Mouse (Mus musculus): Measurements from ENCODE around the gene Faap20. TPM values are rescaled to one million over a fixed set of nuclear protein-coding genes. Genes with fewer than 3 reads are reported as not detected.
"Not testable (repeated sequence)": the region's sequence is repeated elsewhere in the genome, so short reads cannot be mapped to it uniquely, and the experiment has no call there.

Gene Faap20
- total RNA-seq, 1 experiment from 2014 or later = 17.0 TPM

- ATAC-seq (replicated peaks; ENCODE audit: insufficient number of reproducible peaks, low FRiP score, low TSS enrichment, poor library complexity, severe bottlenecking) = no peak
Measured at GRCm38 (mm10) chr4:155239494-155239893, 10.1 kb upstream of the Faap20 start.

GRCm38 (mm10) chr4:155241789-155242188 is 7.8 kb upstream of the Faap20 start:
- 0 out of 2 replicates have a peak, but pooled peaks have one; percentile 13 for ATAC-seq (replicated peaks; ENCODE audit: insufficient number of reproducible peaks, low FRiP score, low TSS enrichment, poor library complexity, severe bottlenecking)

- no peak for ATAC-seq (replicated peaks; ENCODE audit: insufficient number of reproducible peaks, low FRiP score, low TSS enrichment, poor library complexity, severe bottlenecking)
Measured at GRCm38 (mm10) chr4:155242292-155242691, 7.3 kb upstream of the Faap20 start.

GRCm38 (mm10) chr4:155243233-155243632 is 6.4 kb upstream of the Faap20 start:
- ATAC-seq (replicated peaks; ENCODE audit: insufficient number of reproducible peaks, low FRiP score, low TSS enrichment, poor library complexity, severe bottlenecking) = no peak

GRCm38 (mm10) chr4:155245770-155246492 is 3.7 kb upstream of the Faap20 start:
- no peak for ATAC-seq (replicated peaks; ENCODE audit: insufficient number of reproducible peaks, low FRiP score, low TSS enrichment, poor library complexity, severe bottlenecking)

- no peak for ATAC-seq (replicated peaks; ENCODE audit: insufficient number of reproducible peaks, low FRiP score, low TSS enrichment, poor library complexity, severe bottlenecking)
Measured at GRCm38 (mm10) chr4:155246691-155247105, 2.9 kb upstream of the Faap20 start.

- not testable (repeated sequence) for ATAC-seq (replicated peaks; ENCODE audit: insufficient number of reproducible peaks, low FRiP score, low TSS enrichment, poor library complexity, severe bottlenecking)
Measured at GRCm38 (mm10) chr4:155248054-155248453, 1.5 kb upstream of the Faap20 start.

- peak; percentile 86 for ATAC-seq (replicated peaks; ENCODE audit: insufficient number of reproducible peaks, low FRiP score, low TSS enrichment, poor library complexity, severe bottlenecking)
Measured at GRCm38 (mm10) chr4:155249257-155249647, 350 bp upstream of the Faap20 start.

- ATAC-seq (replicated peaks; ENCODE audit: insufficient number of reproducible peaks, low FRiP score, low TSS enrichment, poor library complexity, severe bottlenecking) = no peak
Measured at GRCm38 (mm10) chr4:155250361-155251117, 937 bp downstream of the Faap20 start.

GRCm38 (mm10) chr4:155251147-155251546 is 1.5 kb downstream of the Faap20 start:
- no peak for ATAC-seq (replicated peaks; ENCODE audit: insufficient number of reproducible peaks, low FRiP score, low TSS enrichment, poor library complexity, severe bottlenecking)

- ATAC-seq (replicated peaks; ENCODE audit: insufficient number of reproducible peaks, low FRiP score, low TSS enrichment, poor library complexity, severe bottlenecking) = no peak
Measured at GRCm38 (mm10) chr4:155252253-155252652, 2.7 kb downstream of the Faap20 start.

GRCm38 (mm10) chr4:155264521-155265321 is 15.1 kb downstream of the Faap20 start:
- no peak for ATAC-seq (replicated peaks; ENCODE audit: insufficient number of reproducible peaks, low FRiP score, low TSS enrichment, poor library complexity, severe bottlenecking)

- no peak for ATAC-seq (replicated peaks; ENCODE audit: insufficient number of reproducible peaks, low FRiP score, low TSS enrichment, poor library complexity, severe bottlenecking)
Measured at GRCm38 (mm10) chr4:155267047-155267543, 17.5 kb downstream of the Faap20 start.

GRCm38 (mm10) chr4:155267639-155268175 is 18.1 kb downstream of the Faap20 start:
- ATAC-seq (replicated peaks; ENCODE audit: insufficient number of reproducible peaks, low FRiP score, low TSS enrichment, poor library complexity, severe bottlenecking) = no peak

GRCm38 (mm10) chr4:155268382-155268781 is 18.8 kb downstream of the Faap20 start:
- no peak for ATAC-seq (replicated peaks; ENCODE audit: insufficient number of reproducible peaks, low FRiP score, low TSS enrichment, poor library complexity, severe bottlenecking)

GRCm38 (mm10) chr4:155274451-155274850 is 24.8 kb downstream of the Faap20 start:
- ATAC-seq (replicated peaks; ENCODE audit: insufficient number of reproducible peaks, low FRiP score, low TSS enrichment, poor library complexity, severe bottlenecking) = no peak

GRCm38 (mm10) chr4:155274851-155275250 is 25.2 kb downstream of the Faap20 start:
- no peak for ATAC-seq (replicated peaks; ENCODE audit: insufficient number of reproducible peaks, low FRiP score, low TSS enrichment, poor library complexity, severe bottlenecking)

GRCm38 (mm10) chr4:155277963-155278362 is 28.4 kb downstream of the Faap20 start:
- ATAC-seq (replicated peaks; ENCODE audit: insufficient number of reproducible peaks, low FRiP score, low TSS enrichment, poor library complexity, severe bottlenecking) = no peak

- no peak for ATAC-seq (replicated peaks; ENCODE audit: insufficient number of reproducible peaks, low FRiP score, low TSS enrichment, poor library complexity, severe bottlenecking)
Measured at GRCm38 (mm10) chr4:155279054-155279453, 29.5 kb downstream of the Faap20 start.

Data from monocyte, adult 5-6 weeks (primary cell).